Mouse (Mus musculus): ENCODE measurements around the gene Rasal1. TPM values are rescaled to one million over a fixed set of nuclear protein-coding genes. Genes with fewer than 3 reads are reported as not detected.
A peak's percentile ranks its signal among the peaks of the same experiment; 100 is the strongest.

Gene Rasal1
- total RNA-seq (2021) = not detected
- long read RNA-seq, experiment 1 = 0 reads
- long read RNA-seq, experiment 2 = 0 reads

GRCm38 (mm10) chr5:120648569-120649373 is at the start of gene Rasal1:
Gene Rasal1 (plus strand): TSS chr5:120648812.
- DNase-seq = no peak
- intact Hi-C loops (cut with DNase I) = no loop called here

DNA sequence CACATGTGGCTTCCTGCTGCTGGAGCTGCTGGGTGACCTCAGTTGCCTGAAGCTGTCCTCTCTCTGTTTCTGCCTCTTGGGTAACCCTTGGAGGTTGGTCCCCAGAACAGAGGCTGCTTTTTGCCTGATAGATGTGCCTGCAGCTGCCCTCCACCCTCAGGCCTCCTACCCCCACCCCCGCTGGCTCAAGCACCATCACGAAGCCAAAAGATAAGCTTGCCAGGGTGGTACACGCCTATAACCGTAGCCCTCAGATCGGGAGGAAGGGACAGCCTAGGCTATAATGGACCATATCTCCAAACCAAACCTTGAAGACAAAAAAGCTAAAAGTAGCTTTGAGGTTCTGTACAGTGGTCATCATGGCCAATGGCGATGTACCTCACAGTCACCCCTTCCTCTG is 49.0 kb upstream of the Rasal1 start:
- intact Hi-C loops (cut with DNase I) = no loop called here

GRCm38 (mm10) chr5:120600946-120601668 is 47.5 kb upstream of the Rasal1 start:
- intact Hi-C loops (cut with DNase I) = no loop called here
- DNase-seq = no peak

More for the DNA sequence above, 49.0 kb upstream of the Rasal1 start:
- no peak for DNase-seq

GRCm38 (mm10) chr5:120602210-120602609 is 46.4 kb upstream of the Rasal1 start:
- no peak for DNase-seq
- intact Hi-C loops (cut with DNase I) = no loop called here

GRCm38 (mm10) chr5:120603515-120603914 is 45.1 kb upstream of the Rasal1 start:
- intact Hi-C loops (cut with DNase I) = no loop called here
- DNase-seq = no peak

DNA sequence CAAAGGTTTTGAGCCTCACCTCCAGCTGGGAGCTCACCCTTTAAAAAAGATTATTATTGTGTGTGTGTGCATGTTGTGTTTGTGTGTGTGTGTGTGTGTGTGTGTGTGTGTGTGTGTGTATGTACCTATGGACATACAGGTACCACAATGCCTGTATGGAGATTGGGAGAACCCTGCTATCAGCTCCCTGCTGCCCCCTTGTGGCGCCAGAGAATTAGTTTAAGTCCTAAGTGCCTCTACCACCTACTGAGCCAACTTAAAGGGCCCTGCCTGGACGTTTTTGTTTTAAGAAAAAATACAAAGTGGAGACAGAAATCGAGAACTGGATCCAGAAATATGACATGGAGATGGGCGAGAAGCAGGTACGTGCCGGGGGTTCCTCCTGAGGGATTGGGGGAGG is 43.8 kb upstream of the Rasal1 start:
- intact Hi-C loops (cut with DNase I) = loop anchor here (2.0 to 5.0 kb wide), 2 partner anchors 83 to 100 kb away; no protein-coding TSS in a partner anchor
- peak; percentile 77 to 82 for DNase-seq

- intact Hi-C loops (cut with DNase I) = loop anchor here (2.0 to 5.0 kb wide), 2 partner anchors 83 to 100 kb away; no protein-coding TSS in a partner anchor
- no peak for DNase-seq
Measured at GRCm38 (mm10) chr5:120605241-120605661, 43.4 kb upstream of the Rasal1 start.

GRCm38 (mm10) chr5:120605688-120606087 is 42.9 kb upstream of the Rasal1 start:
- peak; percentile 72 to 87 for DNase-seq
- intact Hi-C loops (cut with DNase I) = loop anchor here (2.0 to 5.0 kb wide), 2 partner anchors 83 to 101 kb away; no protein-coding TSS in a partner anchor

DNA sequence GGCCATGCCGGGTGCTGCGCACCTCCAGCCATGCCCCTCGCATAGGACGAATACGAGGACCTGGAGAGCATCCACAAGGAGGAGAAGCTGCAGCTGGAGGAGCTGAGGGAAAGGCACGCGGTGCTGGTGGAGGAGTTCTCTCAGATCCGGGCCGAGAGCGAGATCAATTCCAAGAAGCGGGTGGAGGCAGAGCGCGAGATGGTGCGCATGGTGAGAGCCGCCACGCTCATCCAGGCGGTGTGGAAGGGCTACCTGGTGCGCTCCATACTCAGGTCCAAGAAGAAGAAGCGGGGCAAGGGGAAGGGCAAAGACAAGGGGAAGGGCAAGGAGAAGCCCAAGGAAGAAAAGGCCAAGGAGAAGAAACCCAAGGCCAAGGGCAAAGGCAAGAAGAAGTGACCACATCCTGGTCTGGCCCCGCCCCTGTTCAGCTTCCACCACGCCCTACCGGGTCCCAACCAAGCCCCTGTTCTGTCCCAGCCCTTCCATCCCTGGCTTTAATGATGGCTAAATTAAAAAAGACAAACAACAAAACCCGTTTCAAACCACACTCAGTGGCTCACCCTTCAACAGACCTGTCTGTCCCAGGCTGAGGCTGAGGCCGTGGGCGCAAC is 41.9 kb upstream of the Rasal1 start:
- intact Hi-C loops (cut with DNase I) = loop anchor here (5.0 kb wide), 1 partner anchor 84 kb away; no protein-coding TSS in a partner anchor
- no peak for DNase-seq

DNA sequence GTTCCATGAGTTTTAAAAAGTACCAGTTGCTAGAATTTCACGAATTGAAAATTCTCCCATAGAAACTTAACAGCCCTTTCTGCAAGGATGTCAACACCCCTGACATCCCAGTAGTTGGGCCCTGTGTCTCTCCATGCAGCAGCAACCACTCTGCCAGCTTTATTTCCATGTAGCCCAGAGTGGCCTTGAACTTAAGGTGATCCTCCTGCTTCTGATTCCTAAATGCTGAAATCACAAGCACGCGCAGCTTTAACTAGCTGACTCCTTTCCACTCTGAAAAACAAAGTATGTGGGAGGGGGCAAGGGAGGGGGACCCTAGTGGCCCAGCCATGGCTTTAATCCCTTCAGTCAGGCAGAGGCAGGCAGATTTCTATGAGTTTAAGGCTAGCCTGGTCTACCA is 41.3 kb upstream of the Rasal1 start:
- intact Hi-C loops (cut with DNase I) = loop anchor here (5.0 kb wide), 1 partner anchor 85 kb away; no protein-coding TSS in a partner anchor
- DNase-seq = no peak

DNA sequence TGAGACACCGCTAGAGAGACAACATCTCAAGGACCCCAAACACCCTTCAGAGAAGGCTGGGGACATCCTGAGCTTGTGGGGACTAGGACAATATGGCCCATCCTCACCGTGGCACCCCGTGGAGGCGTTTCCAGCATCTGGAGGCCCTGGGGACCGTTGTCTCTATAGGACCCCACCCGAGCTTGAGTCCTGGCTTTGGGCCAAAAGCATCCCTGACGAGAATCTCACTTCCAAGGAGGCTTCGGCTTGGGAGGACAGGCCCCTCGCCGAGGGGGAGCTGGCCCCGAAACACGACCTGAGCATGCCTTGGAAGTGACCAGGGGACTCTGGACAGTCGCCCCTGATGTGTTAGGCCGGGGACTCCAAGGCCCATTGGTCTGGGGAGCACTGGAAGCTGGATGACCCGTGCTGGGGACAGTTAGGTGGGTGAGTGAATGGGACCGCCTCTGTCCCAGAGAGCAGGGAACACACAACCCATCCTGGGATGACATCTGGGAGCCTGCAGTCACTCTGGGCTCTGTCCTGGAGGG is 39.3 kb upstream of the Rasal1 start:
- DNase-seq = no peak
- intact Hi-C loops (cut with DNase I) = loop anchor here (5.0 kb wide), 1 partner anchor 87 kb away; no protein-coding TSS in a partner anchor

DNA sequence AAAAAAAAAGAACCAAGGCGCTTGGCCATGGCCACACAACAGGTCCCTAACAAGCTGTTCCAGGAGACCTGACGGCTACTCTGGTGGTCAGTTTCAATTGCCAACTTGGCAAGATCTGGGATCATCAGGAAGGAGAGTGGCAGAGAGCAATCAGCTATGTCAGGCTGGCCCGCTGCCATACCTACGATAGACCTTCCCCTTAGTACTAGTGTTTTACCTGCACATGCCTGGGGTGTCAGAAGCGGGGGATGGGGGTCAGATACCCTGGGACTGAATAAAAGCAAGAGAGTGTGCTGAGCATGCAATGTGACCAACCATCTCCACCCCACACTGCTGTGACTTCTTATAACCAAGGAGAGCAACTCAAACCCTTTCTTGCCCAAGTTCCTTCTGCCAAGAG is 37.7 kb upstream of the Rasal1 start:
- intact Hi-C loops (cut with DNase I) = no loop called here
- no peak for DNase-seq

GRCm38 (mm10) chr5:120611416-120611815 is 37.2 kb upstream of the Rasal1 start:
- intact Hi-C loops (cut with DNase I) = no loop called here
- no peak for DNase-seq

- peak; percentile 95 to 98 for DNase-seq
- intact Hi-C loops (cut with DNase I) = no loop called here
Measured at GRCm38 (mm10) chr5:120612442-120612821, 36.2 kb upstream of the Rasal1 start, which contains the start of the genes Rita1 and Ddx54. Gene Rita1 (minus strand): TSS chr5:120612589. Gene Ddx54 (plus strand): TSS chr5:120612739.

DNA sequence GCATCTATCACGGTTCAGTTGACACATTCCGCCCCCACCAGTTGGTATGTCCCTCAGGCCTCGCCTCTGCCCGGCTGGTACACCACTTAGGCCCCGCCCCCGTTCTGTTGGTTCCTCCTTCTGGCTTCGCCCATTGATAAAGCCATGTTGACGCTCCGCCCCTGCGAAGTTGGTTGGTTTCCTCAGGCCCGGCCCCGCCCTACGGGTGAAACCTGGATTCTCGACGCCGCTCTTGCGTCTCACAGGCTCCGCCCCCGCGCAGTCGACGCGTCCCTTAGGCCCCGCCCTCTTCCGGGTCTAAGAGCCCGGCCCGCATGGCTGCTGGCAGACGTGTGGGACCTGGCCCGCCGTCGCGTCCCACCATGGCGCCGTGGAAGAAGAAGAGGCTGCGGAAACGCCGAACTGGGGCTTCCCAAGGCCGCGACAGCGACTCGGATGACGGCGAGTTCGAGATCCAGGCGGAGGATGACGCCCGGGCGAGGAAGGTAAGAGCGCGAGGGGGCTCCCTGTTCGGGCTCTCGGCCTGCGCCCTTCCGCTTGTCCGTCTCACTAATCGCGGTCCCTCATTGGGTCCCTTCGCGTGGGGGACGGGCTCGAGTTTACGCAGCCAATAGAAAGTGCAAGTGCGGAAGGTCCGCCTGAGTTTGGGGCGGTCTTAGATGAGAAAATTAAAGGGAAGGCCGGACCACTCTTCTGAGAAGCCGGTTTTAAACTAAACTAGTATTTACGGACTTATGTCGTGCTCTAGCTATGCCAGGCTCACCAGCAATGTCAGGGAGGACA is 35.6 kb upstream of the Rasal1 start:
- intact Hi-C loops (cut with DNase I) = no loop called here
- peak; percentile 99 to 100 for DNase-seq

DNA sequence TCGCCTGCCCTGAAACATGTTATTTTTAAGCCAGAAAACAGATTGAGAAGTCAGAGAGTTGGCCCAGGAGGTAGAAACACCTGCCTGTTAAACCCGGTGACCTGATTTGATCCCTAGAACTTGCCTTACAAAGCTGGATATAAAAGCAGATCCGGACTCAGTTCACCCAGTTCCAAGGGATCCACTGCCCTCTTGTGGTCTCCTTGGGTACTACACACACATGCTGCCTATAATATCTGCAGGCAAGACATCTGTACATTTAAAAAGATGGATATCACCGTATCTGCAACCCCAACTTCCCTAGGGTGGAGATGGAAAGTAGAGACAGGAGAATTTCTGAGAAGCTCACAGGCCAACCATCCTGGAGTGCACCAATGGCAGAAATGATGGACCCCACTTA is 32.7 kb upstream of the Rasal1 start:
- intact Hi-C loops (cut with DNase I) = no loop called here
- no peak for DNase-seq

DNA sequence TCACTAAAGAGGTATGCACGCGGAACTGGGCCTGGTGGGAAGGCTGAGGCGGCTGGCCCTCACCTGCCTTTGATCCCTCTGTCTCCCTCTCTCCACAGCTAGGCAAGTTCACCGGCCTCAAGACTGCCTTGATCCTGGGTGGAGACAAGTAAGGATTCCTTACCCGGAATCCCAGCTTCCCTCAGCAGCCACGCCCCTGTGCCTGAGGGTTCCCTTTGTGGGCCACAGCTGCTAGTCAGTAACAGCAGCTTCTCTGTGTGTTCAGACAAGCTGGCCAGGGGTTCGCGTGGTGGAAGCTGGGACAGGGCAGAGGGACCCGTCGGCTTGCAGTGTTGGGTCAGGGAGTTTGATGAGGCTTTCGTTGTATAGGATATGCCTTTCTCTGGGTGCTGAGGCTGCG is 29.8 kb upstream of the Rasal1 start:
- DNase-seq = no peak
- intact Hi-C loops (cut with DNase I) = loop anchor here (1.0 kb wide), 1 partner anchor 55 kb away; no protein-coding TSS in a partner anchor

- DNase-seq = no peak
- intact Hi-C loops (cut with DNase I) = loop anchor here (1.0 kb wide), 1 partner anchor 54 kb away; no protein-coding TSS in a partner anchor
Measured at GRCm38 (mm10) chr5:120619201-120619600, 29.4 kb upstream of the Rasal1 start.

DNA sequence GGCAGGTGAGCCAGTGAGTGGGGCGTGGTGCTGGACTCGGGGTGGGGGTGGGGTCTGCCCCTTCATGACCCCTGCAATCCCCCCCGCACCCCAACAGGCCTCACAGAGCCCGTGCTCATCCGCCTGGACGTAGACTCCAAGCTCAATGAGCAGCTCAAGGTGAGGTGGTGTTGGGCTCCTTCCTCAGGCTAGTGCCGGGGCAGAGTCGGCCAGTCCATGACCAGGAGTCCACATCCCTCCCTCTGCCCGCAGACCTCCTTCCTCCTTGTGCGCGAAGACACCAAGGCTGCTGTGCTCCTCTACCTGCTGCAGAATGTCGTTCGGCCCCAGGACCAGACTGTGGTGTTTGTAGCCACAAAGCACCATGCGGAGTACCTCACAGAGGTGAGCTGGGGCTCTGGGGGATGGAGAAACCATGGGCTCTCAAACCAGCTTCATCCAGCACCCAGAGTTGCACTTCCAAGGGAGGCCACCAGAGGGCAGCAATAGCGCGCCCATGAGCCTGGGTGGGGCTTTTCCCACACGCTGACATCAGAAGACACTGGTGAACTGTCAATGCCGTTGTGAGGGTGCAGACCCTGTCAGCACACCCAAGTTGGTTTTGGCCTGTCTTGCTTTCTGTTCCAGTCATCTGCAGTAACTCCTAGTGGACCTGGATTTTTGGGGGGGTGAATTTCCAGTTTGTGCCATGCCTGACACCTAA is 28.1 kb upstream of the Rasal1 start:
- intact Hi-C loops (cut with DNase I) = loop anchor here (1.0 kb wide), 1 partner anchor 95 kb away; no protein-coding TSS in a partner anchor
- peak; percentile 75 to 79 for DNase-seq

All from gastrocnemius, postnatal 36 days (tissue).